Mouse (Mus musculus) embryonic facial prominence, embryonic 14.5 days (tissue): ENCODE results near the gene Gpr156. TPM values are rescaled to one million over a fixed set of nuclear protein-coding genes. Genes with fewer than 3 reads are reported as not detected.
A peak's percentile ranks its signal among the peaks of the same experiment; 100 is the strongest.
"Not testable (repeated sequence)": the region's sequence is repeated elsewhere in the genome, so short reads cannot be mapped to it uniquely, and the experiment has no call there.

Experiments used
- ATAC-seq: fragments of 200-750 bp; cut with Nextera tagmentation; 2 replicates; pipeline ENCODE4 v1.8.0; 2017; ENCODE audit warnings: low read depth, moderate number of reproducible peaks, moderate TSS enrichment
- DNase-seq: peaks from one replicate; pipeline ENCODE4 v3.0.0-alpha.2; 2015; ENCODE audit warnings: low spot score
- H3K27ac ChIP-seq: fragments of 300-500 bp; sonication (generic); replicated peaks from 2 replicates; pipeline ENCODE4 v1.5.1; 2014; ENCODE audit warnings: low read depth, mild to moderate bottlenecking, low read length, moderate library complexity
- H3K27me3 ChIP-seq: fragments of 300-500 bp; sonication (generic); replicated peaks from 2 replicates; pipeline ENCODE4 v1.6.1; 2014; ENCODE audit warnings: low read length; ENCODE audit not compliant: control insufficient read depth, insufficient read depth
- H3K36me3 ChIP-seq: fragments of 300-500 bp; sonication (generic); 2 replicates; pipeline ENCODE4 v1.6.1; 2014; ENCODE audit warnings: low read length, mixed read lengths; ENCODE audit not compliant: control insufficient read depth, insufficient read depth
- H3K4me1 ChIP-seq: fragments of 300-500 bp; sonication (generic); 2 replicates; pipeline ENCODE4 v1.6.1; 2014; ENCODE audit warnings: antibody characterized with exemption, low read length; ENCODE audit not compliant: control insufficient read depth, insufficient read depth
- H3K4me2 ChIP-seq: fragments of 300-500 bp; sonication (generic); 2 replicates; pipeline ENCODE4 v1.6.1; 2014; ENCODE audit warnings: low read depth, mild to moderate bottlenecking, low read length, moderate library complexity, mixed read lengths
- H3K4me3 ChIP-seq: fragments of 300-500 bp; sonication (generic); 2 replicates; pipeline ENCODE4 v1.5.1; 2014; ENCODE audit warnings: low read depth, mild to moderate bottlenecking, low read length
- H3K9ac ChIP-seq: fragments of 300-500 bp; sonication (generic); 2 replicates; pipeline ENCODE4 v1.6.1; 2014; ENCODE audit warnings: low read depth, mild to moderate bottlenecking, low read length, moderate library complexity, mixed read lengths
- H3K9me3 ChIP-seq: fragments of 300-500 bp; sonication (generic); 2 replicates; pipeline ENCODE4 v1.6.1; 2016; ENCODE audit warnings: low read length; ENCODE audit not compliant: control insufficient read depth
- WGBS: fragments of 180-500 bp; shearing (Covaris S2); extraction: QIAGEN DNeasy Blood & Tissue Kit; methylation state at CpG from one replicate; pipeline ENCODE4 v1.1.7; 2014; 5-methylcytosine and 5-hydroxymethylcytosine counted together
- polyA plus RNA-seq: library from polyadenylated mRNA; unstranded; fragments of >200 nt; fragmentation: Nextera tagmentation; extraction: Ambion mirVana; gene quantifications from 2 replicates; pipeline ENCODE4 v1.2.1, GENCODE M21; 2014

The Gpr156 gene
- polyA plus RNA-seq, 1 experiment from 2014 or later, result 0.77 TPM

DNA sequence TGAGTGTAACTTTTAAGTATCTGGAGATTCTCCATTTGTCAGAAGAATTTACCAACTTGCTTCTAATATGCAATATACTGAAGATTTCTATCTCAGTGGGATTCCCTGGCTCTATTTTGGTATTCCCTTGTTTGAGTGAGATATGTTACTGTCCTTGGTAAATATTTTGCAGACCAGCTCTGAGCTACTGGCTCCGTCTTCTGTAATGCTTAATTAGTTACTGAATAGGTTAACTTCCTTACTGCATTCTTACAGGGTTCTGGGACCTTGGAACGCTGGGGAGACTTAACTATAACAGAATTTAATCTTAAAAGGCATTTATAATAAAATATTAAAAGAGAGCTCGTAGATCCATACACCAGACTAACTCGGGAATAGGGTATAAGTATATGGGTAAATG, 121.8 kb downstream of the Gpr156 start:
- not testable (repeated sequence) for H3K9ac ChIP-seq, DNase-seq, ATAC-seq, H3K27me3 ChIP-seq, H3K4me1 ChIP-seq, H3K9me3 ChIP-seq, H3K4me3 ChIP-seq, H3K36me3 ChIP-seq, H3K4me2 ChIP-seq, H3K27ac ChIP-seq
- WGBS, result 74% methylated on average over 4 of the region's 4 CpGs

DNA sequence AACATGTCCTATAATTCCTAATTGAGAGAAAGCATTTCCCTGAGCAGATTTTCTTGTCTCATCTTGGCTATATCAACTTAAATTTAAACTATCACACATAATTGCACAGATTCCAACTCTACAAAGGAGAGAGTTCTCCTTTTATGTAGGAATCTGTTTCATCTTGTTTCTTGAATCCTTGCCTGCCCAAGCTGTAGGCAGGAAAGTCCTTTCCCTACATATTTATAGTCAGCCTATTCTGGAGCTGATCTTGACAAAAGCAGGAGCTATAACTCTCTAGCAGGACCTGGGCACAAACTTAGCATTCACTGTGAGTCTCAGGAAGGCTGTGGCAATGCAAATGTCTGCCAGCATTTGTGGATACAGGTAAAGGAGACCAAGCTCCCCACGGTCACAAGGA, 125.9 kb downstream of the Gpr156 start:
- no peak for DNase-seq
- Histone ChIP-seq H3K4me1 (no peaks in the 10 kb centered on the region), H3K36me3 (no peaks in the 10 kb centered on the region), H3K4me3 (no peak overlapping the region), H3K9me3 (no peaks in the 10 kb centered on the region), H3K27me3 (no peaks in the 10 kb centered on the region), H3K9ac (no peak overlapping the region), H3K27ac (no peak overlapping the region), H3K4me2 (no peak overlapping the region)
- ATAC-seq, result no peak
- WGBS, result 73% methylated on average over 1 of the region's 1 CpGs

DNA sequence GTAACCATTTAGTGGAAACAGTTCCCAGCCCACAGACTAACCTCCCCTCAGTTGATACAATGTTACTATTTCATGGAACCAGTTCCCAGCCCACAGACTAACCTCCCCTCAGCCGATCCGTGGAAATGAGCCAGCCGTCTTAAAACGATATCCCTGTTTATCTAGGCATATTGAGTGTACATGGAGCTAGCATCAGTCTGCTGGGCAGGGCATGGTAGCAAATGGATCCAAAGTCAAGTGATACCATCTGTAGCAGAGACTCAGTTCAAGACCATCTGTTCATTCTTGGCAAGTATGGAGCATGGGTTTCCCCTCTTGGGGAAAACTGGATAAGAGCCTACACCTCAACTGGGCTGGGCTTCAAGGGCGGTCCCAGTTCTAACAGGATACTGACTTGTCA, 128.3 kb downstream of the Gpr156 start:
- DNase-seq, result peak; percentile 44
- no peaks in the 10 kb centered on the region for H3K27me3 ChIP-seq
- 71% methylated on average over 5 of the region's 5 CpGs for WGBS

DNA sequence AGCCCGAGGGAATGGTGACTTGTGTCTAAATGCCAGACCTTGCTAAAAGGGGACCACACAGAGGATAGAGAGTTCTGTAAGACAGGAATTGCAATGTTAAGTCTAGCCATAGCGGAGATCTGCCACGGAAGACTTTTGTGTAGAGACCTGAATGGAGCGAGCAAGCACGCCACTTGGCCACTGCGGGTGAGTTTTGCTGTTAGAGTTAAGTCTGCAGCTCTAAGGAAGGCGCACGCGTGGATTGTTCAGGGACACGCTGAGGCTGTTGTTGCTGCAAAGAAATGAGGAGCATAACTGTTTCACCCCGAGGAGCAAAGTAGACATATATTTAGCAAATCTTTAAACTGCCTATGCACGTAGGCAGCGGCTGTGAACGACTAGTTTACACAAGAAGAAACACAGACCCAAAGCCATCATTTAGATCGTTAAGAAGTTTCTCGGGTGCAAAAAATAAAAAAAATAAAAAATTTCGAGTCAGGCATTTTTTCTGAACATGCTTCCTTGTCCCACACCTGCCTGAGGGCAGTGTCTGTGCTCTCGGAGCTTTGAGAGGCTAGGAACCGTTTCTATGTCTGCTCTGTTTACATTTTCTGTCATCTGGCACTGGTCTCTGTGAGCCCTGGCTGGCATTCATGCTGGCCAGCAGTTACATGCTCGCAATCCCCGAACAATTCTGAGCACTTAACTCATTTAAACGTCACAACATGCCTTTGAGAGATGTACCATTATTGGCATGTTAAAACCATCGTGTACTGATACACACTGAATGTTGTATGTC, 131.7 kb downstream of the Gpr156 start:
- no peaks in the 10 kb centered on the region for H3K27me3 ChIP-seq
- H3K4me1 ChIP-seq, result no peaks in the 10 kb centered on the region; the same call in 1 of the 2 replicates
- no peaks in the 10 kb centered on the region for H3K9me3 ChIP-seq
- DNase-seq, result peak; percentile 40
- no peak overlapping the region for H3K4me3 ChIP-seq
- 52% methylated on average over 23 of the region's 23 CpGs for WGBS
- ATAC-seq, result no peak
- peak overlapping the region; percentile 34 for H3K4me2 ChIP-seq
- no peaks in the 10 kb centered on the region for H3K36me3 ChIP-seq
- H3K27ac ChIP-seq, result no peak overlapping the region
- H3K9ac ChIP-seq, result no peak overlapping the region

More for the DNA sequence above, 128.3 kb downstream of the Gpr156 start:
- Histone ChIP-seq H3K4me1 (no peaks in the 10 kb centered on the region; the same call in 1 of the 2 replicates), H3K9ac (no peak overlapping the region), H3K4me3 (no peak overlapping the region), H3K36me3 (no peaks in the 10 kb centered on the region), H3K4me2 (no peak overlapping the region), H3K9me3 (no peaks in the 10 kb centered on the region), H3K27ac (no peak overlapping the region)
- no peak for ATAC-seq

Other genes starting within 250 kb of the Gpr156 start
- 833 and 870 TPM in 2 replicates for gene Fstl1, start 139.6 kb upstream of the Gpr156 start, polyA plus RNA-seq
- not detected in 2 replicates for gene Gm36028, start 55.4 kb upstream of the Gpr156 start, polyA plus RNA-seq
- 52.4 and 53.8 TPM in 2 replicates for gene Lrrc58, start 48.1 kb upstream of the Gpr156 start, polyA plus RNA-seq
- gene Gsk3b, start 172.5 kb downstream of the Gpr156 start, polyA plus RNA-seq, result 54.2 and 60.3 TPM in 2 replicates